Mouse (Mus musculus) liver, embryonic 11.5 days (tissue): ENCODE measurements at regions not wholly inside any gene's neighbourhood (a gene's known extent, or its start where the extent isn't known, plus 50 kb on each side); places are given as distances from the start of the nearest gene placed in this dataset.

ENCODE experiments used
- ATAC-seq: fragments of 200-750 bp; cut with Nextera tagmentation; replicated peaks from 2 replicates; pipeline ENCODE4 v1.8.0; 2017; ENCODE audit warnings: moderate number of reproducible peaks, mild to moderate bottlenecking, moderate TSS enrichment, moderate library complexity; ENCODE audit not compliant: low FRiP score
- DNase-seq: peaks from one replicate; pipeline ENCODE4 v3.0.0-alpha.2; 2017; ENCODE audit warnings: low spot score
- H3K27ac ChIP-seq: fragments of 300-500 bp; sonication (generic); 2 replicates; pipeline ENCODE4 v1.5.1; 2014; ENCODE audit warnings: mild to moderate bottlenecking, low read depth, low read length, control low read depth
- H3K27me3 ChIP-seq: fragments of 300-500 bp; sonication (generic); replicated peaks from 2 replicates; pipeline ENCODE4 v1.6.1; 2014; ENCODE audit warnings: low read length, mixed read lengths; ENCODE audit not compliant: control insufficient read depth, insufficient read depth
- H3K36me3 ChIP-seq: fragments of 300-500 bp; sonication (generic); 2 replicates; pipeline ENCODE4 v1.6.1; 2014; ENCODE audit warnings: mild to moderate bottlenecking, low read length, moderate library complexity, mixed read lengths; ENCODE audit not compliant: control insufficient read depth, insufficient read depth
- H3K4me1 ChIP-seq: fragments of 300-500 bp; sonication (generic); replicated peaks from 2 replicates; pipeline ENCODE4 v1.6.1; 2014; ENCODE audit warnings: low read length, mixed read lengths; ENCODE audit not compliant: control insufficient read depth, insufficient read depth
- H3K4me2 ChIP-seq: fragments of 300-500 bp; sonication (generic); 2 replicates; pipeline ENCODE4 v1.6.1; 2014; ENCODE audit warnings: mild to moderate bottlenecking, control low read depth, moderate library complexity
- H3K4me3 ChIP-seq: fragments of 300-500 bp; sonication (generic); 2 replicates; pipeline ENCODE4 v1.5.1; 2014; ENCODE audit warnings: low read depth, low read length, control low read depth
- H3K9ac ChIP-seq: fragments of 300-500 bp; sonication (generic); 2 replicates; pipeline ENCODE4 v1.6.1; 2014; ENCODE audit warnings: low read depth, low read length, control low read depth
- H3K9me3 ChIP-seq: fragments of 300-500 bp; sonication (generic); 2 replicates; pipeline ENCODE4 v1.6.1; 2016; ENCODE audit warnings: low read length, inconsistent platforms, mixed read lengths; ENCODE audit not compliant: control insufficient read depth
- WGBS: fragments of 180-500 bp; shearing (Covaris S2); extraction: QIAGEN DNeasy Blood & Tissue Kit; methylation state at CpG from one replicate; pipeline ENCODE4 v1.1.7; 2014; 5-methylcytosine and 5-hydroxymethylcytosine counted together

DNA sequence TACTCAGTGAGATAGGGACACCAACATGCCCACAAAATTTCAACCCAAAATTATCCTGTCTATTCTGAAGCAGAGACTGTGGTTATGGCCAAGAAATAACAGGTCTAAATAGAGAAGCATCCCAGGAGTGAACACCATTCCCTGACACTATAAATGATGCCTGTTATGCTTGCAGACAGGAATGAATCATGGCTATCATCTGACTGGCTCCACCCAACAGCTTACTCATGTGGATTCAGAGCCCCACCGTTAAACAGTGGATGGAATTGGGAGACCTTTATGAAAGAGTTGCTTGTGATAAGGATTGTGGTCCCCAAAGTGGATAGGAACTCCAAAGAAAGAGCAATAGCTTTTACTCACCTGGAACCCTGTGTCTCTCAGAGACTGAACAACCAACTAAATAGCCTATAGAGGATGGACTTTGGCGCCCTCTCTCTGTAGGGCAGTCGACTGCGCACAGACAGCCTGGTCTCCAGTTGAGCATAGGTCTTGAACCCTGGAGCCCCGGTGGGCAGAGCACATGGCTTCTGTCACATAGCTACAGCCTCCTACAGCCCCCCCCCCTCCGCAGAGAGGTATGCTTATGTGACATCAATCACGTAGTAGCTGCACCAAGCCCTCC, 1101.3 kb upstream of the Zeb2 start:
- ATAC-seq (no peak), DNase-seq (no peak)
- Histone ChIP-seq H3K27me3 (no peaks in the 10 kb centered on the region), H3K4me2 (no peak overlapping the region), H3K27ac (no peak overlapping the region), H3K36me3 (no peaks in the 10 kb centered on the region), H3K9ac (no peak overlapping the region), H3K9me3 (no peaks in the 10 kb centered on the region), H3K4me1 (no peaks in the 10 kb centered on the region), H3K4me3 (no peak overlapping the region)
- WGBS = 86% methylated on average over 7 of the region's 7 CpGs

DNA sequence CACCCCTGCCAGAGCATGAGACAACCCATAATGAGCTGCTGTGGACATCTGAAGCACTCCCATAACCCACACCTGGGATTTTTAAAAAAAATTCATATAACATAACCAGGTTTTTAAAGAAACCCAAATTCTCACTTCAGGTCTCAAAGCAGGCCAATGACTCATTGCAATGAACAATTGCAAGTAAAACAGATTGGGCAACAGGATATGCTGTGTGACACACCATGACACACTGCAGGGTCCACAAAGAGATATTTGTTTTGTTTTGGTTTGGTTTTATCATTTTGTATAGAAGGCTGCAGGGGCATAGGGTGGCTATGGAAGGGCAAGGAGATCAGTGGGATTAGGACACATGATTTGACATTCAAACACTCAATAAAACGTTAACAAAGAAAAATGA, 1082.1 kb upstream of the Zeb2 start:
- no peaks in the 10 kb centered on the region for H3K9me3 ChIP-seq
- no peak overlapping the region for H3K9ac ChIP-seq
- no peaks in the 10 kb centered on the region for H3K4me1 ChIP-seq
- H3K4me3 ChIP-seq = no peak overlapping the region
- H3K27me3 ChIP-seq = no peaks in the 10 kb centered on the region
- no peak overlapping the region for H3K27ac ChIP-seq
- no peak overlapping the region for H3K4me2 ChIP-seq
- WGBS = 55% methylated on average over 1 of the region's 1 CpGs
- no peak for DNase-seq
- H3K36me3 ChIP-seq = no peaks in the 10 kb centered on the region
- no peak for ATAC-seq

DNA sequence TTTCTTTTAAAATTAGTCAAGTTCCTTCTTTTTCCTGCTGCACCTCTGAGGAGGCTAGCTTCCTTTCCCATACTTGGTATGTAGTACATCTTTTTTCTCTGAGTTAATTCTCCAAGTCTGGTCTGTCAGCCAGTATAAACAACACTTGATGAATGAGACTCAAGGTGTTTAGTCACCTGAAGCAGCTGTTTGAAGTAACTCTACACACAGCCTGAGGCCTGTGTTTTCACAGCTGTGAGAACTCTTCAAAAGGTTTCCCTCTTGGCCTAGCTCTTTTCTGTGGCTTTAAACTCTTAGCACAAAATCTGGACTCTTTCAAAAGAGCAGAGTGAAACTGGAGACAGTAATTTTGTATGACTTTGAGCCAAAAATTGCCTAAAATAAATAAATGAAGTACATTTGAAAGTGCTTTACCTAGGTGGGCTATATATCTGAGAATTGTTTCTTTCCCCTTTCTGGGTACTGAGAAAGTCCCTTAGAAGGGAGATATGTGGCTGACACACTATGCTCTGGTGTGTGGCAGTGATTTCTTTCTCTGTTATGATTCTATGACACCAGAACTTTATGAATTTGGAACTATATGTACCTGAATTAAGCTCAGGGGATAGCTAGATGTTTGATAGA, 1070.2 kb upstream of the Zeb2 start:
- no peak for DNase-seq

DNA sequence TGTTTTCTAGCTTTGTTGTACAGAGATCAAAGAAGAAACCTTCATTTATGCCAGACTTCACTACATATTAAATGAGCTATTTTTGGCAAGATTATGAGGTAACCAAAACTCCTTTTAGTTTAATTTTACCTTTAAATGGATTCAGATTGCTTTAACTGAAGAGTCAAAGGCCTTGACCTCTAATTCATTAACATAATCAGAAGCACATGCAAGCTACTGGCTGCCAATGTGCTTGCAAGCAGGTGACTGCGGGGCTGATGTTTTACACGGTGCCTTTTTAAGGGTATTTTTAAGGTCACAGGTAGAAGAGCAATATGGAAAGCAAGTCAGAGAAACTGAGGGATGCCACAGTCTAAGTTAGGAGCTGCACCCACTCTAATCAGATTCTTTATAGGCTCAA, 1066.0 kb upstream of the Zeb2 start:
- WGBS = 66% methylated on average over 2 of the region's 2 CpGs
- Histone ChIP-seq H3K4me2 (no peak overlapping the region), H3K36me3 (no peaks in the 10 kb centered on the region), H3K27me3 (no peaks in the 10 kb centered on the region), H3K27ac (no peak overlapping the region), H3K9me3 (no peaks in the 10 kb centered on the region), H3K4me3 (no peak overlapping the region), H3K4me1 (no peaks in the 10 kb centered on the region), H3K9ac (no peak overlapping the region)
- DNase-seq = no peak
- no peak for ATAC-seq

More for the DNA sequence above, 1070.2 kb upstream of the Zeb2 start:
- no peak for ATAC-seq
- no peaks in the 10 kb centered on the region for H3K9me3 ChIP-seq
- H3K4me1 ChIP-seq = no peaks in the 10 kb centered on the region
- no peak overlapping the region for H3K9ac ChIP-seq
- no peak overlapping the region for H3K4me3 ChIP-seq
- no peak overlapping the region for H3K4me2 ChIP-seq
- no peaks in the 10 kb centered on the region for H3K27me3 ChIP-seq
- H3K36me3 ChIP-seq = no peaks in the 10 kb centered on the region
- H3K27ac ChIP-seq = no peak overlapping the region

DNA sequence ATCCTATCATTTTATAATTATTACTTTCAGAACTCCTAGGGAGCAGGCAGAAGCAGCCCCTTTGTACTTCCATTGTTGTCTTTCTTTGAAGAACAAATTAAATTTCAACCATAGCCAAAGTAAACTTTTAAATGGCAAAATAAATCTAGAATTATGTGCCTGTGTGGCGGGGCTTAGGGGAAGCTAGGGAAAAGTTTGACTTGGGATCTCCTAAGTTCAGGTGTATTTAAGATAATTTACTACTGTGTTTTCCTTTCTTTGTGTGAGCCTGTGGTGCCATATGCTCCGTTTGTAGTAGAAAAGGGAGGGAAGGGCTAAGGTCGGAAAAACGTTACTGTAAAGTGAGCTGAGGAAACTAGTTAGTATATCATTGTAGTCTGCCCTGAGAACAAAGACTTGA, 1062.5 kb upstream of the Zeb2 start:
- ATAC-seq (no peak), DNase-seq (no peak)
- H3K27me3 ChIP-seq = no peaks in the 10 kb centered on the region
- no peak overlapping the region for H3K4me2 ChIP-seq
- H3K4me1 ChIP-seq = no peaks in the 10 kb centered on the region
- H3K9me3 ChIP-seq = no peaks in the 10 kb centered on the region
- no peak overlapping the region for H3K9ac ChIP-seq
- H3K27ac ChIP-seq = no peak overlapping the region
- WGBS = 63% methylated on average over 4 of the region's 4 CpGs
- no peak overlapping the region for H3K4me3 ChIP-seq
- no peaks in the 10 kb centered on the region for H3K36me3 ChIP-seq

DNA sequence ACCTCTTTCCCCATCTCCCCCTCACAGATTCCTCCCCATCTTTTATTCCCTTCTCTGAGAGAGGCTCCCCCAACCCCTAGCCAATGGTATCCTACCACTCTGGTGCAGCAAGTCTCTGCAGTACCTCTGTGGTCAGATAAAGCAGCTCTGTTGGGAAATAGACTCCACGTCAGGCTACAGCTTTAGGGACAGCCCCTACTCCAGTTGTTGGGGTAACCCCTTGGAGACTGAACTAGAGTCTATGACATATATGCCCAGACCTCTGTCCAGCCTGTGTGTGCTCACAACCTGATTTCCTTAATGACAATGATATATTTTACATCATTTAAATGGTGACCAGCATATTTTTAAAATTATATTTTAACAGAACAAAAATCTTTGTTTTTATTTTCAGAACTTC, 1051.3 kb upstream of the Zeb2 start:
- H3K9ac ChIP-seq = no peak overlapping the region
- no peak overlapping the region for H3K4me2 ChIP-seq
- no peaks in the 10 kb centered on the region for H3K4me1 ChIP-seq
- 31% methylated on average over 1 of the region's 1 CpGs for WGBS
- H3K27me3 ChIP-seq = no peaks in the 10 kb centered on the region
- ATAC-seq (no peak), DNase-seq (no peak)
- no peaks in the 10 kb centered on the region for H3K9me3 ChIP-seq
- no peak overlapping the region for H3K4me3 ChIP-seq
- H3K36me3 ChIP-seq = no peaks in the 10 kb centered on the region
- H3K27ac ChIP-seq = no peak overlapping the region

DNA sequence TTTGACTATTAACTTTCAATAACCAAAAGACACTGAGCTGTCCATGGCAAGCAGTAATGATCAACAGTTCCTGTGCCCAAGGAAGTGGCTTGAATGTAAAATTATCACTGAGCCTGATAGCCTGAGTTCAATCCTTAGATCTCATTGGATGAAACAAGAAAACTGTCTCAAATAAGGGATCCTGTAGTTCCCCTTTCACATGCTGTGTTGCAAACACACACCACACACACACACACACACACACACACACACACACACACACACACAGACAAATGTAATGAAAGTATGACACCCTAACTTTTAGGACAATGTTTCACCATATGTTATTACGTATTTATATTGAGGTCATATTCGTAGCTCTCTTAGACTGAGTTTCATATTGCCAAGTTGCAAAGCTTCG, 1032.7 kb upstream of the Zeb2 start:
- Histone ChIP-seq H3K4me2 (no peak overlapping the region), H3K27me3 (no peaks in the 10 kb centered on the region), H3K27ac (no peak overlapping the region), H3K36me3 (no peaks in the 10 kb centered on the region), H3K9ac (no peak overlapping the region), H3K9me3 (no peaks in the 10 kb centered on the region), H3K4me3 (no peak overlapping the region), H3K4me1 (no peaks in the 10 kb centered on the region)
- ATAC-seq = no peak
- 85% methylated on average over 3 of the region's 3 CpGs for WGBS
- DNase-seq = no peak

DNA sequence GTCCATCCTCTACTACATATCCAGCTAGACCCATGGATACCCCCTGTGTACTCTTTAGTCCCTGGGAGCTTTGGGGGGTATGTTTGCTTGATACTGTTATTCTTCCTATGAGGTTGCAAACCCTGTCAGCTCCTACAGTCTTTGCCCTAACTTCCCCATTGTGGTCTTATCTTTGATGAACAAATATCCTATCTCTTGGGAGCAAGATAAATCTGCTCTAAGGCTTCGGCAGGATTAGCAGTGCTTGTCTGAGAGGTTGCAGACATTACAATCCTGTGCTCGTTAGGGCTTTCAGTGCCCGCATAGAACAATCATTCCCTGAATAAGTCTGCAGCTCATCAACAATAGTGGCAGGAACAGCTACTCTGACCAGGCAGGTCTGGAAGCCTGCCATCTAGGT, 1002.7 kb upstream of the Zeb2 start:
- Histone ChIP-seq H3K4me1 (no peaks in the 10 kb centered on the region), H3K9ac (no peak overlapping the region), H3K9me3 (no peaks in the 10 kb centered on the region), H3K36me3 (no peaks in the 10 kb centered on the region), H3K4me2 (no peak overlapping the region), H3K4me3 (no peak overlapping the region), H3K27ac (no peak overlapping the region), H3K27me3 (no peaks in the 10 kb centered on the region)
- DNase-seq (no peak), ATAC-seq (no peak)
- WGBS = 24% methylated on average over 3 of the region's 3 CpGs

DNA sequence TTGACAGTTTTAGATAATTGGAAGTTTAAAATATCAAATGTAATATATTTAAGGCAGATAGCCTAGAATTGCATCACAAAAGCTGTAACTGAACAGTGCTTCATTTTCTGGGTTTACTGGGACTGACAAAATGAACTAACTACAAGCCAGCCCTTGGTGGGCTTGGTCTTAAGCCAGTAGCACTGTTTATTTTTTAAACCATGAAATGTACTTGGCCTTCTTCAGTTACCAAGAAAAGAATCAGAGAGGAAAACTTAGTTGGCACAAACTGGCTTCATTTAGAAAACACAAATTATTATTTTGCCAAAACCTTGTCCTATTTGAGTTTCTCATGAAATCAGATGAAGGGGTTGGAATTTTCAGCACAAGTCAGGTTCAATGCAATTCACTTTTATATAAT, 989.8 kb upstream of the Zeb2 start:
- no peaks in the 10 kb centered on the region for H3K36me3 ChIP-seq

More for the DNA sequence above, 989.8 kb upstream of the Zeb2 start:
- Histone ChIP-seq H3K9me3 (no peaks in the 10 kb centered on the region), H3K4me3 (no peak overlapping the region), H3K4me1 (no peaks in the 10 kb centered on the region), H3K4me2 (no peak overlapping the region), H3K9ac (no peak overlapping the region), H3K27ac (no peak overlapping the region), H3K27me3 (no peaks in the 10 kb centered on the region)
- ATAC-seq = no peak
- DNase-seq = no peak
